Mouse (Mus musculus): ENCODE results near the gene Sucnr1.

Gene Sucnr1

DNA sequence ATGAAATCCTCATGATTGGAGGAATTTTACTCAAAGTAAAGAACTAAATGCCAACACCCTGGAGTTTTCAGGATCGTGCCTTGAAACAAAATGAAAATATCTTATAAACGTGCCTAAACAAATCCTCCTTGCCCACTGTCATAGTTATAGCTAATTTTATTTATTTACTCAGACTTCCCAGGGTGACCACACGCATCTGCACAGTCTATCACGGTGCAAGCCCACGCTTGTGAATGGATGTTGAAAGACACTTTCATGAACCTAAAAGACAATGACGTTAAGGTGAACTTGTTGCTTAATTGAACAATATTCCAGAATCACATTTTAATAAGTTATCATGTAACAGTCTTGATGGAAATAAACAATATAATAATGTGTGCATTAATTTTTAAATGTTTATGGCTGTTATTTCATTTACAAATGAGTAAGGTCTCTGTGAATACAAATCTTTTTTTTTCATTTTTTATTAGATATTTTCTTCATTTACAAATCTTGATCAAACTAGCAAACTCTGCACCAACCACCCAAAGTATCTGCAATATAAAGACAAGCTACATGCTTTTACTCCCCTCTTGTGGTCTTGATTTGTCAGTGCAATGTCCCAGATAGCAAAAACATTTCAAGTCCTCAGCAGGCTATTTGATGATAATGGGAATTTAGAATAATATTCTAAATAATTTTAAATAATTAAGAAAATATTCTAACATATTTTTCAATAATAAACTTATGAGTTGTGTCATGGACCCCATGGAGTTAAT lies 30.4 kb downstream of the Sucnr1 start:
- no peak for DNase-seq (ENCODE audit: low read depth in 1 of 2, low spot score in 2 of 2)

DNA sequence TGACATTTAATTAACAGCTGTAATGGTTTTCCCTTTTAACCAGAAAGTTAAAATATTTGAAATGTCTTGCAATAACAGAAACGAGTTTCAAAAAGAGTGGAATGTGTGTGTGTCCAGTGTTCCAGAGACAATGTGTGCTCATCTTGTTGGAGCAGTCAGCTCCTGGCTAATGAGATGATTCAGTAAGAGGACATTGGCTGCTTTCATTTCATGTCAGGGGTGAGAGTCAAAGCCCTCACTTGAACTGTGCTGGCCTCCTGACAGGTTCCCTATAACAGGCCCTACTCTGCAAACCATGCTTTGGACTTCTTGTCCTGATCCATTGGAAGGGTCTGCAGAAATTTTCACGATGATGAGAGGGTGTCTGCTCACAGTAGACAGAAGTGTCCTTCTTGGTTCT lies 32.9 kb downstream of the Sucnr1 start:
- no peak for DNase-seq (ENCODE audit: low read depth in 1 of 2, low spot score in 2 of 2)

DNA sequence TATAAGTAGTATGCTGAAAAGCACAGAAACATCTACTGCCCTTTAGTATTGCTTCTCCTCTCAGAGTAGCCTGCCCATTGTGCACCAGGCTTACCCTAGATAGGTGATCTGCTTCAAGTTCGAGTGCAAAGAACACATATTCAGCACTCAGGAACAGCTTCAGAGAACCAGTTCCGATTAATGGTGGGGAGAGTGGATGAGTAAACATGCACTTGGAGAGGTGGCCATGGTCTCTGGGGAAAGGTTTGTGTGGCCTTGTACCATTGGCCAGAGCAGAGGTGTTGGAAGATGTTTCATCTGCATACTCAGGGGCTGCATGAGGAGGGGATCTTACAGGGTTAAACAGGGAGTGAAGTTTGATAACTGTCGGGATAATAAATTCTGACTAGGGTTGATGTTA lies 39.8 kb downstream of the Sucnr1 start:
- DNase-seq (ENCODE audit: low read depth in 1 of 2, low spot score in 2 of 2): no peak

DNA sequence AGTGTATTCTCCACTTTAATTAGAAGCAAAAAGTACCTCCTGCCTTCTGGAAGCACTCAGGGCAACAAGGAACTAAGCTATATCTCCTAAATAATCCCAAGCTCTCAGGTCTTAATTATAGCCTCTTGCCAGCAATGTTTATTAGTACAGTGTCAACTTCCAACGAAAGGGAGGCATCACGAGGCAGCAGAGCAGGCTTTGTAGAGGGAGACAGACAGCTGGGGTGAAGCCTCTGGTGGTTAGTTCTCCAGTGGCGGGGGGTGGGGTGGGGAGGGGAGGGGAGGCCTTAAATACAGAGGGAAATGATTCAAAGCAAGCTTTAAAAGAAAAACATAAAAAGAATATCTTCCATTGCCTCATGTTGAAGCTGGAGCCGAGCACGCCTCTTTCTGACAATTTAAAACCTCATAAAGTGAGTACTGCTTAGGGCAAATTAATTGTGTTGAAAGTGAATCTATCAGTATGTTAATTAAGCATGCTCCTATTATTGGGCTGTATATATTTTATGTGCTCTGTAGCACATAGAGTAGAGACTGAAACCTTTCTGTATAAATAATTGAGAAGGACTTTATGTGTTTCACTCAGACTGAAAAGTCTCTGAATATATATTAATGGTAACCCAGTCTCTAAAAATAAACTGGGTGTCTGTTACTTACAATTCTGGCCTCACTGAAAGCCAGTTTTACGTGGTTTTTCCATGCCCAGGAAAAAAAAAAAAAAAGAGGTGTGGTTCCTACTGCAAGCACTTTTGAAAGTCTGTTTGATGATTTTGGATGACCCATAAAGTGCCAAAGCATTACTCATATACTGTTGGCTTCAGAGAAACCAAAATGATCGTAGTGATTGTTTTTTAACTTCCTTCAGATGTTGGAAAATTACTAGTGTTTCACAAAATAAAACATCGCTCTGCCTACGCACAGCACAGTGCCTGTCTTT lies 42.5 kb downstream of the Sucnr1 start:
- DNase-seq (ENCODE audit: low read depth in 1 of 2, low spot score in 2 of 2): no peak

DNA sequence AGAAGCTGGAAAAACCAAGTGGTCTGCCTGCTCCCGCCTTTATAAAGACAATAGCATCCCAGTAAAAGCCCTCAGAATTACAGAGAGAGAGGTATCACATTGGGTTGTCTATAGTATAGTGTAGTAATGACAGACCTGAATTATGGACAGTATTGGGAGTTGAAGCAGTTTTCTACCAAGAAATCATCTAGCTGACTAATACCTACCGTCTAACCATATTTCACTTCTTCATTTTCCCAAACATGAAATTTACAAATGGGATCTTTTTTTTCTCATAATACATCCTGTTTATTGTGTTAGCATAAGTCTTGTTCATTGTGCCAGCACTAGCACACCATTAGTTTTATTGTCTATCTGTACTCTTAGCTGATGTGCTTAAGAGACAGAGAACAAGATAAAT lies 44.9 kb downstream of the Sucnr1 start:
- DNase-seq (ENCODE audit: low read depth in 1 of 2, low spot score in 2 of 2): no peak

DNA sequence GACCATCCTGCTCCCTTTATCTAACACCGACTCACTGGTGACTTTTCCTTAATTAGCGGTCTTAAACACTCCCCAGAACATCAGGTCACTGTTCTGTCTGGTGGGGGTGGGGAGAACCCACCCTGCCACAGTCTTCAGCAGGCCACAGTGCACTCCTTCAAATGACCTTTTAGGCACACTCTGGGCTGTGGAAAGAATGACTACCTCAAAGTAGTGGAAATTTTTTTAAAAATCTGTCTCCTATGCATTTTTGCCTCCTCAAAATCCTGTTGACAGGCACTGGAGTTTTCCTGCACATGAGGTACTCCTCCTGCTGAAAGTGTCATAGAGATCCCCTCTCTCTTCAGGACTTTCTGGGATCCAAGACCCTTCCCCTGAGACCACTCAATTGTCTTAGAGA lies 46.6 kb downstream of the Sucnr1 start:
- DNase-seq (ENCODE audit: low read depth in 1 of 2, low spot score in 2 of 2): no peak

DNA sequence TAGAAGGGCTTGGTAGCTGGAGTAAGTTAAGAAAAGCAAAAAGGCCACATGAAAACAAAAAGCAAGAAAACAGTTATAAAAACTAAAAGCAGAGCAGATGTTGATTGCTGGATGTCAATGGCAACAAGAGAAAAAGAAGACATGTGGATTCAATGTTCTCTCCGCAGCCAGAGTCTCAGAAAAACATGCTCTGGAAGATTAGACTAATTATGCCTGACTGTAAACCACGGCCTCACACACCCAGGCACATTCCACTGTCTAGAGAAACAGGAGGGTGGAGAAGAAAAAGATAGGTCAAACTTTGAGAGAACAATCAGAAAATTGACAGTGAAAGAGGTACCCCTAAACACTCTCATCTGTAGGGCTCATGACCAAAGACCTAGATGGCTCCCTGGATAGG lies 54.1 kb downstream of the Sucnr1 start:
- no peak for DNase-seq (ENCODE audit: low read depth in 1 of 2, low spot score in 2 of 2)
